Mouse (Mus musculus): ENCODE measurements at regions not wholly inside any gene's neighbourhood (a gene's known extent, or its start where the extent isn't known, plus 50 kb on each side); places are given as distances from the start of the nearest gene placed in this dataset.

GRCm38 (mm10) chr13:99847531-99847930, 53.4 kb downstream of the Cartpt start:
- ATAC-seq (ENCODE audit: low FRiP score), result no peak
- H3K4me2 ChIP-seq (replicated peaks; ENCODE audit: low read depth, low read length), result no peak overlapping the region
- H3K27ac ChIP-seq (ENCODE audit: low read depth, low read length), result no peak overlapping the region
- H3K36me3 ChIP-seq (ENCODE audit: control insufficient read depth, insufficient read depth, low read length), result no peaks in the 10 kb centered on the region
- H3K9me3 ChIP-seq (ENCODE audit: control insufficient read depth, low read length), result no peaks in the 10 kb centered on the region
- no peak for DNase-seq (ENCODE audit: low spot score)
- no peaks in the 10 kb centered on the region for H3K4me1 ChIP-seq (replicated peaks; ENCODE audit: control insufficient read depth, insufficient read depth, low read length)
- H3K9ac ChIP-seq (ENCODE audit: low read depth, low read length), result no peak overlapping the region
- 63% methylated on average over 13 of the region's 13 CpGs for WGBS
- no peak overlapping the region for H3K4me3 ChIP-seq (ENCODE audit: low read depth, low read length)
- no peaks in the 10 kb centered on the region for H3K27me3 ChIP-seq (ENCODE audit: control insufficient read depth, insufficient read depth, low read length)

GRCm38 (mm10) chr13:99842626-99843025, 58.3 kb downstream of the Cartpt start:
- Histone ChIP-seq H3K4me3 (ENCODE audit: low read depth, low read length) (no peak overlapping the region), H3K36me3 (ENCODE audit: control insufficient read depth, insufficient read depth, low read length) (no peaks in the 10 kb centered on the region), H3K4me1 (replicated peaks; ENCODE audit: control insufficient read depth, insufficient read depth, low read length) (no peaks in the 10 kb centered on the region), H3K27me3 (ENCODE audit: control insufficient read depth, insufficient read depth, low read length) (no peaks in the 10 kb centered on the region), H3K4me2 (replicated peaks; ENCODE audit: low read depth, low read length) (no peak overlapping the region), H3K9me3 (ENCODE audit: control insufficient read depth, low read length) (no peaks in the 10 kb centered on the region), H3K9ac (ENCODE audit: low read depth, low read length) (no peak overlapping the region), H3K27ac (ENCODE audit: low read depth, low read length) (no peak overlapping the region)
- DNase-seq (ENCODE audit: low spot score) (peak; percentile 50), ATAC-seq (ENCODE audit: low FRiP score) (no peak)
- WGBS, result 59% methylated on average over 9 of the region's 9 CpGs

GRCm38 (mm10) chr13:99839446-99839845, 61.4 kb downstream of the Cartpt start:
- H3K9ac ChIP-seq (ENCODE audit: low read depth, low read length), result no peak overlapping the region
- H3K4me1 ChIP-seq (replicated peaks; ENCODE audit: control insufficient read depth, insufficient read depth, low read length), result no peaks in the 10 kb centered on the region
- no peaks in the 10 kb centered on the region for H3K36me3 ChIP-seq (ENCODE audit: control insufficient read depth, insufficient read depth, low read length)
- H3K4me2 ChIP-seq (replicated peaks; ENCODE audit: low read depth, low read length), result no peak overlapping the region
- H3K9me3 ChIP-seq (ENCODE audit: control insufficient read depth, low read length), result no peaks in the 10 kb centered on the region
- H3K27me3 ChIP-seq (ENCODE audit: control insufficient read depth, insufficient read depth, low read length), result no peaks in the 10 kb centered on the region
- no peak overlapping the region for H3K4me3 ChIP-seq (ENCODE audit: low read depth, low read length)
- 71% methylated on average over 9 of the region's 9 CpGs for WGBS
- no peak for DNase-seq (ENCODE audit: low spot score)
- no peak overlapping the region for H3K27ac ChIP-seq (ENCODE audit: low read depth, low read length)
- ATAC-seq (ENCODE audit: low FRiP score), result no peak

GRCm38 (mm10) chr13:99837772-99838425, 63.0 kb downstream of the Cartpt start:
- ATAC-seq (ENCODE audit: low FRiP score), result peak; percentile 90

GRCm38 (mm10) chr13:99837180-99837579, 63.7 kb downstream of the Cartpt start:
- 70% methylated on average over 6 of the region's 6 CpGs for WGBS
- Histone ChIP-seq H3K9ac (ENCODE audit: low read depth, low read length) (no peak overlapping the region; the same call in 1 of the 2 replicates), H3K27me3 (ENCODE audit: control insufficient read depth, insufficient read depth, low read length) (no peaks in the 10 kb centered on the region), H3K36me3 (ENCODE audit: control insufficient read depth, insufficient read depth, low read length) (no peaks in the 10 kb centered on the region), H3K4me2 (replicated peaks; ENCODE audit: low read depth, low read length) (no peak overlapping the region), H3K4me3 (ENCODE audit: low read depth, low read length) (no peak overlapping the region), H3K27ac (ENCODE audit: low read depth, low read length) (peak overlapping the region; percentile 30; the same call in 1 of the 2 replicates), H3K4me1 (replicated peaks; ENCODE audit: control insufficient read depth, insufficient read depth, low read length) (no peaks in the 10 kb centered on the region), H3K9me3 (ENCODE audit: control insufficient read depth, low read length) (no peaks in the 10 kb centered on the region)
- ATAC-seq (ENCODE audit: low FRiP score), result peak; percentile 59; the same call in 1 of the 2 replicates
- peak; percentile 36 for DNase-seq (ENCODE audit: low spot score)

More at GRCm38 (mm10) chr13:99837772-99838425, 63.0 kb downstream of the Cartpt start:
- Histone ChIP-seq H3K4me1 (replicated peaks; ENCODE audit: control insufficient read depth, insufficient read depth, low read length) (no peaks in the 10 kb centered on the region), H3K27ac (ENCODE audit: low read depth, low read length) (peak overlapping the region; percentile 30; the same call in 1 of the 2 replicates), H3K9me3 (ENCODE audit: control insufficient read depth, low read length) (no peaks in the 10 kb centered on the region), H3K4me3 (ENCODE audit: low read depth, low read length) (no peak overlapping the region), H3K4me2 (replicated peaks; ENCODE audit: low read depth, low read length) (no peak overlapping the region), H3K36me3 (ENCODE audit: control insufficient read depth, insufficient read depth, low read length) (no peaks in the 10 kb centered on the region), H3K9ac (ENCODE audit: low read depth, low read length) (no peak overlapping the region; the same call in 1 of the 2 replicates), H3K27me3 (ENCODE audit: control insufficient read depth, insufficient read depth, low read length) (no peaks in the 10 kb centered on the region)
- WGBS, result 38% methylated on average over 11 of the region's 11 CpGs
- DNase-seq (ENCODE audit: low spot score), result peak; percentile 93

GRCm38 (mm10) chr13:99836586-99836985, 64.3 kb downstream of the Cartpt start:
- Histone ChIP-seq H3K9me3 (ENCODE audit: control insufficient read depth, low read length) (no peaks in the 10 kb centered on the region), H3K4me1 (replicated peaks; ENCODE audit: control insufficient read depth, insufficient read depth, low read length) (no peaks in the 10 kb centered on the region), H3K4me3 (ENCODE audit: low read depth, low read length) (no peak overlapping the region), H3K27ac (ENCODE audit: low read depth, low read length) (peak overlapping the region; percentile 49; the same call in 1 of the 2 replicates), H3K4me2 (replicated peaks; ENCODE audit: low read depth, low read length) (no peak overlapping the region), H3K36me3 (ENCODE audit: control insufficient read depth, insufficient read depth, low read length) (no peaks in the 10 kb centered on the region), H3K9ac (ENCODE audit: low read depth, low read length) (no peak overlapping the region), H3K27me3 (ENCODE audit: control insufficient read depth, insufficient read depth, low read length) (no peaks in the 10 kb centered on the region)
- WGBS, result 91% methylated on average over 5 of the region's 5 CpGs
- ATAC-seq (ENCODE audit: low FRiP score) (no peak), DNase-seq (ENCODE audit: low spot score) (no peak)

GRCm38 (mm10) chr13:99835518-99835917, 65.4 kb downstream of the Cartpt start:
- Histone ChIP-seq H3K27ac (ENCODE audit: low read depth, low read length) (no peak overlapping the region), H3K9ac (ENCODE audit: low read depth, low read length) (no peak overlapping the region), H3K4me2 (replicated peaks; ENCODE audit: low read depth, low read length) (no peak overlapping the region), H3K4me1 (replicated peaks; ENCODE audit: control insufficient read depth, insufficient read depth, low read length) (no peaks in the 10 kb centered on the region), H3K27me3 (ENCODE audit: control insufficient read depth, insufficient read depth, low read length) (no peaks in the 10 kb centered on the region), H3K9me3 (ENCODE audit: control insufficient read depth, low read length) (no peaks in the 10 kb centered on the region), H3K36me3 (ENCODE audit: control insufficient read depth, insufficient read depth, low read length) (no peaks in the 10 kb centered on the region), H3K4me3 (ENCODE audit: low read depth, low read length) (no peak overlapping the region)
- DNase-seq (ENCODE audit: low spot score) (no peak), ATAC-seq (ENCODE audit: low FRiP score) (no peak)
- 92% methylated on average over 8 of the region's 8 CpGs for WGBS

GRCm38 (mm10) chr13:99830080-99830724, 70.7 kb downstream of the Cartpt start:
- no peaks in the 10 kb centered on the region for H3K4me1 ChIP-seq (replicated peaks; ENCODE audit: control insufficient read depth, insufficient read depth, low read length)
- no peak overlapping the region for H3K4me3 ChIP-seq (ENCODE audit: low read depth, low read length)
- no peaks in the 10 kb centered on the region for H3K27me3 ChIP-seq (ENCODE audit: control insufficient read depth, insufficient read depth, low read length)
- H3K9me3 ChIP-seq (ENCODE audit: control insufficient read depth, low read length), result no peaks in the 10 kb centered on the region
- H3K9ac ChIP-seq (ENCODE audit: low read depth, low read length), result no peak overlapping the region
- no peak overlapping the region for H3K4me2 ChIP-seq (replicated peaks; ENCODE audit: low read depth, low read length)
- ATAC-seq (ENCODE audit: low FRiP score), result no peak
- no peaks in the 10 kb centered on the region for H3K36me3 ChIP-seq (ENCODE audit: control insufficient read depth, insufficient read depth, low read length)
- no peak for DNase-seq (ENCODE audit: low spot score)
- no peak overlapping the region for H3K27ac ChIP-seq (ENCODE audit: low read depth, low read length)
- WGBS, result 89% methylated on average over 7 of the region's 7 CpGs

GRCm38 (mm10) chr13:99827573-99827972, 73.3 kb downstream of the Cartpt start:
- H3K36me3 ChIP-seq (ENCODE audit: control insufficient read depth, insufficient read depth, low read length), result no peaks in the 10 kb centered on the region
- H3K9ac ChIP-seq (ENCODE audit: low read depth, low read length), result no peak overlapping the region
- H3K27me3 ChIP-seq (ENCODE audit: control insufficient read depth, insufficient read depth, low read length), result no peaks in the 10 kb centered on the region
- no peak overlapping the region for H3K4me3 ChIP-seq (ENCODE audit: low read depth, low read length)
- DNase-seq (ENCODE audit: low spot score) (no peak), ATAC-seq (ENCODE audit: low FRiP score) (no peak)
- H3K27ac ChIP-seq (ENCODE audit: low read depth, low read length), result no peak overlapping the region
- no peaks in the 10 kb centered on the region for H3K9me3 ChIP-seq (ENCODE audit: control insufficient read depth, low read length)
- WGBS, result 88% methylated on average over 7 of the region's 7 CpGs
- no peaks in the 10 kb centered on the region for H3K4me1 ChIP-seq (replicated peaks; ENCODE audit: control insufficient read depth, insufficient read depth, low read length)
- H3K4me2 ChIP-seq (replicated peaks; ENCODE audit: low read depth, low read length), result no peak overlapping the region
